Mouse (Mus musculus) bone marrow, adult 2 months (tissue): ENCODE data around the gene Zfp94. TPM values are rescaled to one million over a fixed set of nuclear protein-coding genes. Genes with fewer than 3 reads are reported as not detected.
A peak's percentile ranks its signal among the peaks of the same experiment; 100 is the strongest.
"Not testable (repeated sequence)": the region's sequence is repeated elsewhere in the genome, so short reads cannot be mapped to it uniquely, and the experiment has no call there.

ENCODE experiments used
- H3K27ac ChIP-seq: fragments of 200-500 bp; 2 replicates; pipeline ENCODE4 v1.5.1; 2012; ENCODE audit warnings: low read depth, mild to moderate bottlenecking, control low read depth, inconsistent platforms, low read length; ENCODE audit not compliant: control insufficient read depth, poor library complexity, insufficient read depth
- H3K4me1 ChIP-seq: fragments of 200-500 bp; 2 replicates; pipeline ENCODE4 v1.6.1; 2011; ENCODE audit warnings: low read length; ENCODE audit not compliant: control insufficient read depth, insufficient read depth
- H3K4me3 ChIP-seq: fragments of 200-500 bp; replicated peaks from 2 replicates; pipeline ENCODE3; 2011; ENCODE audit warnings: mild to moderate bottlenecking, low read depth, low read length, control low read depth; ENCODE audit not compliant: control insufficient read depth
- CTCF ChIP-seq: fragments of 200-500 bp; IDR thresholded peaks from 2 replicates; pipeline ENCODE4 v1.5.1; 2011; ENCODE audit warnings: low read length, control low read depth; ENCODE audit not compliant: control insufficient read depth, insufficient read depth
- POLR2A ChIP-seq: fragments of 200-500 bp; IDR thresholded peaks from 2 replicates; pipeline ENCODE4 v1.6.1; 2011; ENCODE audit warnings: low read depth, mild to moderate bottlenecking, control low read depth, low read length, borderline replicate concordance; ENCODE audit not compliant: control insufficient read depth
- WGBS: fragments of 180-500 bp; shearing (Covaris S2); methylation state at CpG from one replicate; pipeline ENCODE4 v1.1.7; 2018; 5-methylcytosine and 5-hydroxymethylcytosine counted together
- polyA plus RNA-seq: library from polyadenylated mRNA; stranded (reverse); fragments of >200 nt; gene quantifications from 2 replicates; pipeline ENCODE4 v1.2.4, GENCODE M21; 2011; ENCODE audit warnings: low replicate concordance; ENCODE audit not compliant: missing spikeins, insufficient read depth, insufficient read length

Zfp94 gene
- polyA plus RNA-seq, 1 experiment = 5.4 TPM

DNA sequence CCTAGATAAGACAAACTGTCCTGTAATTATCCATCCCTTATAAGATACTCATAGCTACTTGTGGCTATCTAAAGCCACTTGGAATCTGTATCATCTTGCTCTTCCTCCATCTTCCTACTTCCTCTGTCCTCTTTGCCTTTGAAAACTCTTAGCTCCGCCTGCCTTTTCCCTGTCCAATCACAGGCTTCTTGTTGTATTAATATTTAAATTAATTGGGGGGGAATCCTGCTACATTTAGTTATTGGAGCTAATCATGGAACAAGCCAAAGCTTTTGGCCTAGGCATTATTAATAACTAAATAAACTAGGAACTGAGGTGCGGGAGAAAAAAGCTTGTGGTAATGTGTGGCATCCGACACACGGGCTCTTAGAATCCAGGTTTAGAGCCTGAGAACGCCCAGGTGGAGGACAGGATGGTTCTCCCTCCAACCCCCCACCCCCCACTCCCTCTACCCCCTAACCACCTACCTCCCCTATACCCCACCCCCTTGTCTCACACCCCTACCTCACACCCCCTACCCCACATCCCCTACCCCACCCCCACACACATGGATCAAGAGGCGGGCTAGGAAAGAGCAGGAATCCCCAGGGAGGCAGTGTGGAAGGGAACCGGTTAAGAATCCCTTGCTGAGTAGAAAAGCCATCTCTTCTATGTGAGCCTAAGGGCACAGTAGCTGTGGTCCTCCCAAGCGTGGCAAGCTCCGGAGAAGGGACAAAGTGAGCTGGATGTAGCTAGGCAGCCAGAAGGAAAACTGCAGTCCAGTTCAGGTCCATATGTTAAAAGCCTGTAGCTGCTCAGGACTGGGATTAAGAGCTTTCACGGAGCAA, 36.2 kb downstream of the Zfp94 start:
- H3K4me1 ChIP-seq = no peaks in the 10 kb centered on the region
- H3K27ac ChIP-seq = no peak overlapping the region
- no peak overlapping the region for H3K4me3 ChIP-seq
- 62% methylated on average over 10 of the region's 10 CpGs for WGBS
- TF ChIP-seq POLR2A = no peak
- TF ChIP-seq CTCF = no peak

- not testable (repeated sequence) for H3K4me1 ChIP-seq, H3K27ac ChIP-seq, H3K4me3 ChIP-seq
- WGBS = 75% methylated on average over 3 of the region's 3 CpGs
These were observed 37.7 kb downstream of the Zfp94 start for GRCm38 (mm10) chr7:24278771-24279170.

DNA sequence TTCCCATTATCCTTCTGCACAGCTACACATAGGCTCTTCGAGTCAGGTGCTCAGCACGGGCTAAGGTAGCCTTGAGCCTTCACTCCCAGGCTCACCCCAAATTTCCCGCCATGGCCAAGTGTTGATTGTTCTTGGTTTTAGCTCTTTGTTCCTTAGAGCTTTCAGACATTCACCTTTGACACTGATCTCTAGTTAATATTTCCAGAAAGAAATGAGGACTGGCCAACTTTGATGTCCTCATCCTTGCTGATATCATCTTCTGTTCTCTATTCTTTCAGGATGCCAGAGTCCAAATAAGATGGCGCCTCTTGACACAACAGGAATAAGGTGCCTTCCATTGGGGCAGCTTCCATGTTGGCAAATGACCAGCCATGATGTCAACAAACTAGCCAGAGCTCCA, 42.0 kb downstream of the Zfp94 start:
- no peak overlapping the region for H3K4me3 ChIP-seq
- H3K27ac ChIP-seq = no peak overlapping the region
- H3K4me1 ChIP-seq = no peaks in the 10 kb centered on the region
- 78% methylated on average over 4 of the region's 4 CpGs for WGBS
- TF ChIP-seq POLR2A = no peak
- no peak for TF ChIP-seq CTCF

GRCm38 (mm10) chr7:24271191-24271590, 45.3 kb downstream of the Zfp94 start:
- H3K4me1 ChIP-seq = no peaks in the 10 kb centered on the region
- TF ChIP-seq CTCF (no peak), POLR2A (no peak)
- H3K4me3 ChIP-seq = no peak overlapping the region
- WGBS = 89% methylated on average over 6 of the region's 6 CpGs
- H3K27ac ChIP-seq = no peak overlapping the region

DNA sequence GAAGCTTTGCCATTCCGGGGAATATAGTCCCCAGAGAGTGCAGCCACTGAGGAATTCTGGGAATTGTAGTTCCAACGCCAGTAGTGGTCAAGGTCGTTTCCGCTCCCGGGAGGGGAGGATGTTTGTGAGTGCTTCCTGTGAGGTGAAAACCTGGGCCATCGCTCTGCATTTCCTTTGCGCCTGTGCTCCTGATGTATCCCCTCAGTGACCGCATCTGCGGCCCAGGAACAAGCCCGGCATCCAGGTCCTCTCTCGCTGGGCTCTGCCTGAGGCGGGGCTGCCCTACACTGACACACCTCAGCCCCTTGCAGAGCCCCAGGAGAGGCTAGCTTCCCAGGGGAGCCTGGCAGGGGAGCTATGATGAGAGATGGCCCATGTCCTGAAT, 46.2 kb downstream of the Zfp94 start, which contains the start of gene Zfp93:
Gene Zfp93, plus strand, starts transcription at position 133 of the 385 bp plus-strand sequence.
- Histone ChIP-seq H3K4me1 (no peaks in the 10 kb centered on the region), H3K4me3 (peak within 1 kb of the TSS; percentile 60), H3K27ac (no peak within 1 kb of the TSS)
- no peak for TF ChIP-seq POLR2A
- TF ChIP-seq CTCF = no peak
- WGBS = 1% methylated on average over 12 of the region's 12 CpGs

- Histone ChIP-seq H3K4me1 (no peaks in the 10 kb centered on the region), H3K4me3 (no peak overlapping the region), H3K27ac (no peak overlapping the region)
- 42% methylated on average over 7 of the region's 7 CpGs for WGBS
- TF ChIP-seq CTCF = no peak
- no peak for TF ChIP-seq POLR2A
These were observed 46.7 kb downstream of the Zfp94 start for GRCm38 (mm10) chr7:24269667-24270287.

DNA sequence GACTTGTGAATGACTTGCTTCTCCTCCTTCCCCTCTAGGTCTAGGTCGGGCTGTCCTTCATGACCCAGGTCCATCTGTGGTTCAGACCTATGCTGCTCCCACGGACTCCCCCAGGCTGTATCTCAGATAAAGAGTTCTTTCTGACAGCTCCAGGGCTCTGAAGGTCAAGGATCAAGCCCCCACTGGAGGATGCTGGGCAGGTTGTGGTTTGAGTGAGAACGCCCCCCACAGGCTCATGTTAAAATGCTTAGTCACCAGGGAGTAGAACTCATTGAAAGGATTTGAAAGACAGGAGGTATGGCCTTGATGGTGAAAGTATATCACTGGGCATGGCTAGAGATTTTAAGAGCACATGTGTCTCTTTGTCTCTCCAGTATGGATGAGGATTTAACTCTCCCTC, 47.2 kb downstream of the Zfp94 start:
- no peaks in the 10 kb centered on the region for H3K4me1 ChIP-seq
- no peak overlapping the region for H3K4me3 ChIP-seq
- TF ChIP-seq POLR2A (no peak), CTCF (no peak)
- 79% methylated on average over 3 of the region's 3 CpGs for WGBS
- no peak overlapping the region for H3K27ac ChIP-seq

- WGBS = 74% methylated on average over 24 of the region's 24 CpGs
- TF ChIP-seq CTCF (no peak), POLR2A (no peak)
- no peaks in the 10 kb centered on the region for H3K4me1 ChIP-seq
- no peak overlapping the region for H3K27ac ChIP-seq
- no peak overlapping the region for H3K4me3 ChIP-seq
These were observed 48.0 kb downstream of the Zfp94 start for GRCm38 (mm10) chr7:24268176-24269155.
